Mouse (Mus musculus) intestine, postnatal 0 days (tissue): Measurements from ENCODE around the gene Gm17689. TPM values are rescaled to one million over a fixed set of nuclear protein-coding genes. Genes with fewer than 3 reads are reported as not detected.

Source experiments
- ATAC-seq: fragments of 200-750 bp; cut with Nextera tagmentation; 2 replicates; pipeline ENCODE4 v1.8.0; 2017; ENCODE audit warnings: mild to moderate bottlenecking, moderate TSS enrichment, moderate library complexity
- H3K27ac ChIP-seq: fragments of 300-500 bp; sonication (generic); 2 replicates; pipeline ENCODE4 v1.5.1; 2014; ENCODE audit warnings: mild to moderate bottlenecking, low read depth, low read length, moderate library complexity
- H3K27me3 ChIP-seq: fragments of 300-500 bp; sonication (generic); replicated peaks from 2 replicates; pipeline ENCODE4 v1.6.1; 2014; ENCODE audit warnings: low read length, mixed read lengths; ENCODE audit not compliant: control insufficient read depth, insufficient read depth
- H3K36me3 ChIP-seq: fragments of 300-500 bp; sonication (generic); 2 replicates; pipeline ENCODE4 v1.6.1; 2014; ENCODE audit warnings: mild to moderate bottlenecking, moderate library complexity; ENCODE audit not compliant: control insufficient read depth, insufficient read depth
- H3K4me1 ChIP-seq: fragments of 300-500 bp; sonication (generic); replicated peaks from 2 replicates; pipeline ENCODE4 v1.6.1; 2014; ENCODE audit warnings: antibody characterized with exemption, low read length, mixed read lengths; ENCODE audit not compliant: control insufficient read depth, insufficient read depth
- H3K4me2 ChIP-seq: fragments of 300-500 bp; sonication (generic); replicated peaks from 2 replicates; pipeline ENCODE4 v1.6.1; 2014; ENCODE audit warnings: low read depth, mild to moderate bottlenecking, moderate library complexity
- H3K4me3 ChIP-seq: fragments of 300-500 bp; sonication (generic); 2 replicates; pipeline ENCODE4 v1.5.1; 2014; ENCODE audit warnings: low read depth, low read length
- H3K9ac ChIP-seq: fragments of 300-500 bp; sonication (generic); 2 replicates; pipeline ENCODE4 v1.6.1; 2014; ENCODE audit warnings: mild to moderate bottlenecking, low read depth, low read length
- H3K9me3 ChIP-seq: fragments of 300-500 bp; sonication (generic); 2 replicates; pipeline ENCODE4 v1.6.1; 2016; ENCODE audit warnings: mixed run types; ENCODE audit not compliant: control insufficient read depth
- CTCF ChIP-seq: sonication (generic); IDR thresholded peaks from 2 replicates; pipeline ENCODE4 v1.5.1; 2016; ENCODE audit warnings: low read depth, mild to moderate bottlenecking, control low read depth, antibody characterized with exemption, moderate library complexity
- WGBS: fragments of 180-500 bp; shearing (Covaris S2); extraction: QIAGEN DNeasy Blood & Tissue Kit; methylation state at CpG from one replicate; pipeline ENCODE4 v1.1.7; 2014; 5-methylcytosine and 5-hydroxymethylcytosine counted together
- polyA plus RNA-seq: library from polyadenylated mRNA; unstranded; fragments of >200 nt; fragmentation: Nextera tagmentation; extraction: Ambion mirVana; gene quantifications from 2 replicates; pipeline ENCODE4 v1.2.1, GENCODE M21; 2015

The Gm17689 gene
- polyA plus RNA-seq: not detected in 2 replicates

DNA sequence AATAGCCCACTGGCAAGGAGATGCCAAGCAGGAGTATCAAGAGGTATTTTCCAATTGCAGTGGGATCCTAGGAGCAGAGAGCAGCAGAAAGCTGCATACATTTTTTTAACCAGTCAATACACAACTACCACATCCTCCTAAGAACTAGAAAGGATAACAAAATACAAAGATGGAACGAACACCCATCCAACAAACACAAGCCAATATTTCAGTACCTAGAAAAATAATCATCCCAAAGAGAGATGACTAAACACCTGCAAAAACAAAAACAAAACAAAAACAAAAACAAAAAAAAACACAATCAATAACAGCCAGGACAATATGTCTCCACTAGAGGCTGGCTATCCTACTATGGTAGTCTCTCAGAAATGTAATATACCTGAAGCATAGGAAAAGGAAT lies at the start of gene Gm17689:
Gene Gm17689, minus strand, starts transcription at position 101 of the 400 bp plus-strand sequence.
- no peak within 1 kb of the TSS for H3K9ac ChIP-seq
- no peaks in the 10 kb centered on the region for H3K9me3 ChIP-seq
- H3K36me3 ChIP-seq: no peaks in the 10 kb centered on the region
- TF ChIP-seq CTCF: no peak
- no peaks in the 10 kb centered on the region for H3K27me3 ChIP-seq
- no peaks in the 10 kb centered on the region for H3K4me1 ChIP-seq
- 65% methylated on average over 1 of the region's 1 CpGs for WGBS
- H3K27ac ChIP-seq: no peak within 1 kb of the TSS
- ATAC-seq: no peak
- H3K4me3 ChIP-seq: no peak within 1 kb of the TSS
- no peak within 1 kb of the TSS for H3K4me2 ChIP-seq

DNA sequence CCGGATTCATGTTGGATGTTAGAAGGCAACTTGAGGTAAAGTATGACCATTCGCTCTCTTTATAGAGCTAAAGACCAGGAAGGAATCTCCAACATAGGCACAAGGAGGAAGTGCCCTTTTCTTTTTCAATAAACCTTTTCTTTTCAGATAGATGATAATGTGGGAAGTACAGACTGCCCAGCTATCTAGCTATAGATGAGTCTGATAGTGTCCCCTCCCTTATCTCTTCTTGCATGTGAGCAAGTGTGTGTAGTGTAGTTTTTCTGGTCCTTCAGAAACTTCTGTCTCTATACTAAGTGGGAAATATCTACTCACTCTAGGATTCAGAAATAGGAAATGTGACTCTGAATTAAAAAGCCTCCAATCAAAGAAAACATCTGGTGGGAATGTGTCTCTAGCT lies 40.6 kb downstream of the Gm17689 start, which contains the start of gene Gm5615:
Gene Gm5615, minus strand, starts transcription at position 101 of the 400 bp plus-strand sequence.
- no peaks in the 10 kb centered on the region for H3K36me3 ChIP-seq
- no peaks in the 10 kb centered on the region for H3K27me3 ChIP-seq
- TF ChIP-seq CTCF: no peak
- no peak for ATAC-seq
- H3K4me2 ChIP-seq: no peak within 1 kb of the TSS
- H3K4me3 ChIP-seq: no peak within 1 kb of the TSS
- H3K27ac ChIP-seq: no peak within 1 kb of the TSS
- 96% methylated on average over 2 of the region's 2 CpGs for WGBS
- no peaks in the 10 kb centered on the region for H3K9me3 ChIP-seq
- no peaks in the 10 kb centered on the region for H3K4me1 ChIP-seq
- no peak within 1 kb of the TSS for H3K9ac ChIP-seq

Other genes starting within 250 kb of the Gm17689 start
- gene Gm7257, start 150.8 kb downstream of the Gm17689 start, polyA plus RNA-seq: not detected in 2 replicates
- gene Gm9513, start 107.0 kb downstream of the Gm17689 start, polyA plus RNA-seq: not detected in 2 replicates
- gene Gm5615, start 40.7 kb downstream of the Gm17689 start, polyA plus RNA-seq: not detected in 2 replicates
- gene A630095E13Rik, start 60.7 kb upstream of the Gm17689 start, polyA plus RNA-seq: not detected in 2 replicates
- not detected in 2 replicates for gene Acrv1, start 110.6 kb upstream of the Gm17689 start, polyA plus RNA-seq
- 6.6 and 7.1 TPM in 2 replicates for gene Chek1, start 144.4 kb upstream of the Gm17689 start, polyA plus RNA-seq
- gene Stt3a, start 185.0 kb upstream of the Gm17689 start, polyA plus RNA-seq: 166 and 179 TPM in 2 replicates
- 60.8 and 61.6 TPM in 2 replicates for gene Ei24, start 214.8 kb upstream of the Gm17689 start, polyA plus RNA-seq
- 9.6 and 10.3 TPM in 2 replicates for gene Fez1, start 239.2 kb upstream of the Gm17689 start, polyA plus RNA-seq